Mouse (Mus musculus) CH12.LX (cell line): ENCODE results near the gene Nfu1. TPM values are rescaled to one million over a fixed set of nuclear protein-coding genes. Genes with fewer than 3 reads are reported as not detected.

Source experiments
- DNase-seq: peaks from one replicate; pipeline ENCODE4 v3.0.0-alpha.2; 2013; ENCODE audit errors: extremely low read depth
- H3K27ac ChIP-seq: 2 replicates; pipeline ENCODE4 v1.5.1; 2012; ENCODE audit warnings: low read depth, mild to moderate bottlenecking, control low read depth, moderate library complexity; ENCODE audit not compliant: insufficient read depth
- H3K27me3 ChIP-seq: replicated peaks from 2 replicates; pipeline ENCODE3; 2012; ENCODE audit warnings: inconsistent platforms
- H3K36me3 ChIP-seq, 2 experiments: replicated peaks in 1 of 2; 2 replicates each; pipeline versions ENCODE3 to v1.6.1; 2012; ENCODE audit warnings: inconsistent platforms in 1 of 2, low read length in 1 of 2, mild to moderate bottlenecking in 1 of 2, mixed read lengths in 1 of 2, moderate library complexity in 1 of 2; ENCODE audit not compliant: control insufficient read depth in 1 of 2, insufficient read depth in 1 of 2
- H3K4me1 ChIP-seq, 2 experiments: 2 replicates each; pipeline ENCODE4 v1.6.1; 2012; ENCODE audit warnings: inconsistent platforms in 1 of 2, moderate library complexity in 1 of 2; ENCODE audit not compliant: insufficient read depth in 2 of 2, control insufficient read depth in 1 of 2
- H3K4me2 ChIP-seq: 2 replicates; pipeline ENCODE4 v1.6.1; 2012; ENCODE audit warnings: low read depth, mild to moderate bottlenecking, control low read depth; ENCODE audit not compliant: poor library complexity, insufficient read depth, severe bottlenecking
- H3K4me3 ChIP-seq, 3 experiments: fragments of 150-350 bp in 1 of 3; sonication (generic) in 1 of 3; replicated peaks in 1 of 3; 2 replicates each; pipeline versions ENCODE3 to v1.5.1; 2011 to 2012; ENCODE audit warnings: low read depth in 2 of 3, low read length in 2 of 3, mild to moderate bottlenecking in 2 of 3, moderate library complexity in 2 of 3, control low read depth in 1 of 3, improper control_type of control experiment in 1 of 3, inconsistent platforms in 1 of 3, mixed read lengths in 1 of 3; ENCODE audit not compliant: poor library complexity in 1 of 3
- H3K79me2 ChIP-seq: replicated peaks from 2 replicates; pipeline ENCODE4 v1.6.1; 2012; ENCODE audit warnings: mild to moderate bottlenecking, moderate library complexity; ENCODE audit not compliant: control insufficient read depth, poor library complexity, insufficient read depth, severe bottlenecking; ENCODE audit errors: extremely low read depth
- H3K9ac ChIP-seq: 2 replicates; pipeline ENCODE4 v1.6.1; 2012; ENCODE audit warnings: low read depth, mild to moderate bottlenecking, control low read depth, moderate library complexity; ENCODE audit not compliant: insufficient read depth
- H3K9me3 ChIP-seq: replicated peaks from 2 replicates; pipeline ENCODE3; 2012; ENCODE audit warnings: low read length, inconsistent platforms, mixed read lengths
- CHD1 ChIP-seq: IDR thresholded peaks from 2 replicates; pipeline ENCODE4 v1.6.1; 2012; ENCODE audit warnings: low read depth, low read length, improper control_type of control experiment, inconsistent platforms
- ELF1 ChIP-seq: IDR thresholded peaks from 2 replicates; pipeline ENCODE4 v1.6.1; 2014; ENCODE audit warnings: low read depth, mild to moderate bottlenecking, inconsistent platforms, low read length, improper control_type of control experiment
- EP300 ChIP-seq: IDR thresholded peaks from 2 replicates; pipeline ENCODE4 v1.6.1; 2011; ENCODE audit warnings: low read length, improper control_type of control experiment
- ETS1 ChIP-seq: conservative IDR thresholded peaks from 2 replicates; pipeline ENCODE4 v1.6.1; 2012; ENCODE audit warnings: low read depth, mild to moderate bottlenecking, inconsistent platforms, low read length, improper control_type of control experiment, moderate library complexity
- IRF4 ChIP-seq: IDR thresholded peaks from 2 replicates; pipeline ENCODE4 v1.6.1; 2014; ENCODE audit warnings: low read depth, mild to moderate bottlenecking, inconsistent platforms, low read length, improper control_type of control experiment
- MAX ChIP-seq: IDR thresholded peaks from 2 replicates; pipeline ENCODE4 v1.6.1; 2011; ENCODE audit warnings: low read length, improper control_type of control experiment
- MXI1 ChIP-seq: IDR thresholded peaks from 2 replicates; pipeline ENCODE4 v1.6.1; 2011; ENCODE audit warnings: mild to moderate bottlenecking, low read depth, low read length, improper control_type of control experiment
- POLR2AphosphoS2 ChIP-seq: IDR thresholded peaks from 2 replicates; pipeline ENCODE4 v1.6.1; 2011; ENCODE audit warnings: low read depth, low read length, improper control_type of control experiment
- dilution Hi-C: fragments of 300-500 bp; cut with MboI; formaldehyde crosslinking; loops from 2 replicates; pipeline ENCODE4 v1.14.3; 2020; ENCODE audit warnings: low sequenced_read_pairs; ENCODE audit not compliant: extremely low pct_unique_long_range_greater_than_20kb, extremely low pct_ligation_motif_present
- in situ Hi-C: fragments of 300-500 bp; cut with MboI; formaldehyde crosslinking; loops from 3 replicates; pipeline ENCODE4 v1.14.3; 2019; ENCODE audit warnings: low sequenced_read_pairs, low pct_ligation_motif_present, low pct_unique_long_range_greater_than_20kb, mixed read lengths
- polyA plus RNA-seq: library from polyadenylated mRNA; unstranded; fragments of >175 nt; gene quantifications from 2 replicates; pipeline ENCODE4 v1.2.1, GENCODE M21; 2012; ENCODE audit warnings: low read depth; ENCODE audit not compliant: insufficient read length
- total RNA-seq, 2 experiments: library from RNA; depleted of rRNA; stranded (reverse); fragments of 300-350 nt in 1 of 2; fragments of >200 nt in 1 of 2; gene quantifications; 2 replicates each; pipeline ENCODE4 v1.2.3; 2012 to 2014

Gene Nfu1
- total and polyA plus RNA-seq, 3 experiments, result 109 to 195 (median 133) TPM

- no peak for DNase-seq
- H3K4me1 ChIP-seq, result peaks cover 4 to 8% of the 10 kb centered on the region in 2 experiments; a peak in 2 of 4 replicates
- TF ChIP-seq MAX (no peak), ELF1 (no peak), ETS1 (no peak), EP300 (no peak)
- TF ChIP-seq, all 38 proteins: peak for 0
- Histone ChIP-seq H3K4me2 (no peak overlapping the region), H3K9me3 (no peaks in the 10 kb centered on the region), H3K27me3 (no peaks in the 10 kb centered on the region), H3K36me3 (peaks cover 10 to 58% of the 10 kb centered on the region in 2 experiments), H3K79me2 (no peaks in the 10 kb centered on the region), H3K9ac (no peak overlapping the region), H3K4me3 (no peak overlapping the region), H3K27ac (no peak overlapping the region)
- in situ Hi-C loops, result no loop called here
- dilution Hi-C loops, result no loop called here
Measured at GRCm38 (mm10) chr6:86991041-86991440, 18.0 kb upstream of the Nfu1 start.

GRCm38 (mm10) chr6:86992349-86992748 lies 16.7 kb upstream of the Nfu1 start:
- TF ChIP-seq ELF1 (no peak), IRF4 (no peak), MXI1 (no peak), EP300 (no peak)
- H3K9me3 ChIP-seq, result no peaks in the 10 kb centered on the region
- dilution Hi-C loops, result no loop called here
- DNase-seq, result no peak
- H3K27me3 ChIP-seq, result no peaks in the 10 kb centered on the region
- in situ Hi-C loops, result no loop called here
- no peak overlapping the region for H3K4me2 ChIP-seq
- no peak overlapping the region for H3K27ac ChIP-seq
- H3K36me3 ChIP-seq, result peaks cover 19 to 62% of the 10 kb centered on the region in 2 experiments
- H3K79me2 ChIP-seq, result no peaks in the 10 kb centered on the region
- peaks cover 4 to 8% of the 10 kb centered on the region in 2 experiments; a peak in 1 of 4 replicates for H3K4me1 ChIP-seq
- no peak overlapping the region for H3K9ac ChIP-seq
- H3K4me3 ChIP-seq, result no peak overlapping the region

GRCm38 (mm10) chr6:86994254-86994653 lies 14.8 kb upstream of the Nfu1 start:
- in situ Hi-C loops, result no loop called here
- Histone ChIP-seq H3K4me2 (no peak overlapping the region), H3K4me1 (peaks cover 4 to 8% of the 10 kb centered on the region in 2 experiments; a peak in 1 of 4 replicates), H3K27me3 (no peaks in the 10 kb centered on the region), H3K4me3 (no peak overlapping the region), H3K9me3 (no peaks in the 10 kb centered on the region), H3K9ac (no peak overlapping the region), H3K36me3 (peaks cover 24 to 61% of the 10 kb centered on the region in 2 experiments), H3K79me2 (no peaks in the 10 kb centered on the region), H3K27ac (no peak overlapping the region)
- TF ChIP-seq CHD1 (no peak), ETS1 (no peak), POLR2AphosphoS2 (no peak), EP300 (no peak)
- no peak for DNase-seq
- dilution Hi-C loops, result no loop called here
